Mouse (Mus musculus) forebrain, embryonic 10.5 days (tissue): ENCODE data around the gene Fabp7. TPM values are rescaled to one million over a fixed set of nuclear protein-coding genes. Genes with fewer than 3 reads are reported as not detected.
A peak's percentile ranks its signal among the peaks of the same experiment; 100 is the strongest.

Source experiments
- DNase-seq: peaks from one replicate; pipeline ENCODE4 v3.0.0-alpha.2; 2017; ENCODE audit warnings: low spot score; ENCODE audit errors: extremely low spot score
- H3K27ac ChIP-seq: fragments of 300-500 bp; sonication (generic); 2 replicates; pipeline ENCODE4 v1.5.1; 2016; ENCODE audit warnings: mild to moderate bottlenecking
- H3K27me3 ChIP-seq: fragments of 300-500 bp; sonication (generic); 2 replicates; pipeline ENCODE4 v1.6.1; 2016; ENCODE audit warnings: mild to moderate bottlenecking; ENCODE audit not compliant: poor library complexity, severe bottlenecking
- H3K36me3 ChIP-seq: fragments of 300-500 bp; sonication (generic); replicated peaks from 2 replicates; pipeline ENCODE4 v1.6.1; 2016; ENCODE audit warnings: mild to moderate bottlenecking, moderate library complexity
- H3K4me1 ChIP-seq: fragments of 300-500 bp; sonication (generic); 2 replicates; pipeline ENCODE4 v1.6.1; 2016
- H3K4me3 ChIP-seq: fragments of 300-500 bp; sonication (generic); 2 replicates; pipeline ENCODE4 v1.5.1; 2016; ENCODE audit warnings: mild to moderate bottlenecking, moderate library complexity
- H3K9me3 ChIP-seq: fragments of 300-500 bp; sonication (generic); 2 replicates; pipeline ENCODE4 v1.6.1; 2016; ENCODE audit warnings: mild to moderate bottlenecking, moderate library complexity
- WGBS: fragments of 180-500 bp; shearing (Covaris S2); methylation state at CpG from one replicate; pipeline ENCODE4 v1.1.7; 2016; 5-methylcytosine and 5-hydroxymethylcytosine counted together
- polyA plus RNA-seq: library from polyadenylated mRNA; unstranded; fragments of >200 nt; fragmentation: Nextera tagmentation; extraction: Ambion mirVana; gene quantifications from 2 replicates; pipeline ENCODE4 v1.2.1, GENCODE M21; 2016

Fabp7 gene
- polyA plus RNA-seq, 1 experiment from 2014 or later: 229 TPM

GRCm38 (mm10) chr10:57783289-57784130 is 1.2 kb upstream of the Fabp7 start:
- Histone ChIP-seq H3K27ac (peak overlapping the region; percentile 84), H3K36me3 (no peaks in the 10 kb centered on the region; the same call in 1 of the 2 replicates), H3K4me1 (peaks cover 57% of the 10 kb centered on the region)

GRCm38 (mm10) chr10:57784131-57784875 is 378 bp upstream of the Fabp7 start:
- H3K36me3 ChIP-seq: peaks cover 5% of the 10 kb centered on the region; the same call in 1 of the 2 replicates
- no peaks in the 10 kb centered on the region for H3K27me3 ChIP-seq
- peak overlapping the region; percentile 84 for H3K27ac ChIP-seq
- H3K4me3 ChIP-seq: peak overlapping the region; percentile 51
- H3K9me3 ChIP-seq: 0 out of 2 replicates have a peak, but pooled peaks cover 3% of the 10 kb centered on the region
- WGBS: 3% methylated on average over 7 of the region's 7 CpGs
- H3K4me1 ChIP-seq: peaks cover 57% of the 10 kb centered on the region
- peak; percentile 86 for DNase-seq

More at GRCm38 (mm10) chr10:57783289-57784130, 1.2 kb upstream of the Fabp7 start:
- peak; percentile 37 for DNase-seq
- Histone ChIP-seq H3K4me3 (peak overlapping the region; percentile 51; the same call in 1 of the 2 replicates), H3K9me3 (0 out of 2 replicates have a peak, but pooled peaks cover 3% of the 10 kb centered on the region), H3K27me3 (no peaks in the 10 kb centered on the region)
- WGBS: 35% methylated on average over 12 of the region's 13 CpGs

GRCm38 (mm10) chr10:57785552-57785951 is 871 bp downstream of the Fabp7 start:
- no peaks in the 10 kb centered on the region for H3K27me3 ChIP-seq
- 53% methylated on average over 2 of the region's 2 CpGs for WGBS
- H3K4me1 ChIP-seq: peaks cover 57% of the 10 kb centered on the region
- peaks cover 12% of the 10 kb centered on the region; the same call in 1 of the 2 replicates for H3K36me3 ChIP-seq
- 0 out of 2 replicates have a peak, but pooled peaks cover 3% of the 10 kb centered on the region for H3K9me3 ChIP-seq
- H3K4me3 ChIP-seq: peak overlapping the region; percentile 51
- H3K27ac ChIP-seq: peak overlapping the region; percentile 84
- no peak for DNase-seq

GRCm38 (mm10) chr10:57792957-57793356 is 8.3 kb downstream of the Fabp7 start:
- Histone ChIP-seq H3K36me3 (peaks cover 35% of the 10 kb centered on the region), H3K27me3 (no peaks in the 10 kb centered on the region), H3K4me1 (peaks cover 21% of the 10 kb centered on the region), H3K27ac (no peak overlapping the region), H3K9me3 (peaks cover 13% of the 10 kb centered on the region), H3K4me3 (no peak overlapping the region)
- WGBS: 95% methylated on average over 1 of the region's 1 CpGs
- no peak for DNase-seq

- H3K4me1 ChIP-seq: peaks cover 21% of the 10 kb centered on the region
- 81% methylated on average over 7 of the region's 7 CpGs for WGBS
- peak within 1 kb of the TSS; percentile 64 for H3K4me3 ChIP-seq
- peaks cover 30% of the 10 kb centered on the region for H3K36me3 ChIP-seq
- no peak for DNase-seq
- H3K27ac ChIP-seq: peak within 1 kb of the TSS; percentile 87
- no peaks in the 10 kb centered on the region for H3K27me3 ChIP-seq
- peaks cover 13% of the 10 kb centered on the region for H3K9me3 ChIP-seq
Measured at GRCm38 (mm10) chr10:57794018-57794417, 9.3 kb downstream of the Fabp7 start, which contains the start of gene Smpdl3a. Gene Smpdl3a, plus strand, starts transcription at chr10:57794335.

- peak overlapping the region; percentile 87 for H3K27ac ChIP-seq
Measured at GRCm38 (mm10) chr10:57794491-57795461, 10.1 kb downstream of the Fabp7 start.

GRCm38 (mm10) chr10:57795542-57795941 is 10.9 kb downstream of the Fabp7 start:
- DNase-seq: no peak
- Histone ChIP-seq H3K27ac (peak overlapping the region; percentile 87; the same call in 1 of the 2 replicates), H3K4me1 (peaks cover 21% of the 10 kb centered on the region), H3K27me3 (no peaks in the 10 kb centered on the region), H3K4me3 (peak overlapping the region; percentile 64), H3K36me3 (peaks cover 23% of the 10 kb centered on the region), H3K9me3 (peaks cover 13% of the 10 kb centered on the region)
- 35% methylated on average over 4 of the region's 4 CpGs for WGBS

More at GRCm38 (mm10) chr10:57794491-57795461, 10.1 kb downstream of the Fabp7 start:
- H3K27me3 ChIP-seq: no peaks in the 10 kb centered on the region
- peak overlapping the region; percentile 64 for H3K4me3 ChIP-seq
- peaks cover 30% of the 10 kb centered on the region for H3K36me3 ChIP-seq
- peaks cover 13% of the 10 kb centered on the region for H3K9me3 ChIP-seq
- H3K4me1 ChIP-seq: peaks cover 21% of the 10 kb centered on the region
- WGBS: 2% methylated on average over 44 of the region's 44 CpGs
- DNase-seq: peak; percentile 45

GRCm38 (mm10) chr10:57796057-57796456 is 11.4 kb downstream of the Fabp7 start:
- WGBS: 55% methylated on average over 4 of the region's 4 CpGs
- H3K27me3 ChIP-seq: no peaks in the 10 kb centered on the region
- H3K36me3 ChIP-seq: peaks cover 20% of the 10 kb centered on the region
- peaks cover 21% of the 10 kb centered on the region for H3K4me1 ChIP-seq
- H3K9me3 ChIP-seq: peaks cover 13% of the 10 kb centered on the region
- H3K4me3 ChIP-seq: no peak overlapping the region
- H3K27ac ChIP-seq: no peak overlapping the region
- DNase-seq: peak; percentile 19

GRCm38 (mm10) chr10:57799486-57799885 is 14.8 kb downstream of the Fabp7 start:
- 91% methylated on average over 1 of the region's 1 CpGs for WGBS
- Histone ChIP-seq H3K36me3 (0 out of 2 replicates have a peak, but pooled peaks cover 3% of the 10 kb centered on the region), H3K9me3 (no peaks in the 10 kb centered on the region), H3K4me3 (no peak overlapping the region), H3K27me3 (no peaks in the 10 kb centered on the region), H3K4me1 (peaks cover 17% of the 10 kb centered on the region), H3K27ac (no peak overlapping the region)
- no peak for DNase-seq

GRCm38 (mm10) chr10:57807754-57808153 is 23.1 kb downstream of the Fabp7 start:
- H3K4me3 ChIP-seq: no peak overlapping the region
- no peaks in the 10 kb centered on the region; the same call in 1 of the 2 replicates for H3K36me3 ChIP-seq
- 93% methylated on average over 6 of the region's 6 CpGs for WGBS
- H3K4me1 ChIP-seq: no peaks in the 10 kb centered on the region
- H3K27ac ChIP-seq: no peak overlapping the region
- H3K27me3 ChIP-seq: no peaks in the 10 kb centered on the region
- no peaks in the 10 kb centered on the region for H3K9me3 ChIP-seq
- no peak for DNase-seq

GRCm38 (mm10) chr10:57812161-57812856 is 27.6 kb downstream of the Fabp7 start:
- Histone ChIP-seq H3K27me3 (no peaks in the 10 kb centered on the region), H3K27ac (no peak overlapping the region), H3K9me3 (no peaks in the 10 kb centered on the region), H3K36me3 (no peaks in the 10 kb centered on the region; the same call in 1 of the 2 replicates), H3K4me1 (no peaks in the 10 kb centered on the region), H3K4me3 (no peak overlapping the region)
- WGBS: 86% methylated on average over 5 of the region's 5 CpGs
- DNase-seq: no peak
